Mouse (Mus musculus): ENCODE results near the gene Ehbp1. TPM values are rescaled to one million over a fixed set of nuclear protein-coding genes. Genes with fewer than 3 reads are reported as not detected.

Ehbp1 gene
- polyA plus RNA-seq, 1 experiment from 2014 or later: 12.6 TPM

DNA sequence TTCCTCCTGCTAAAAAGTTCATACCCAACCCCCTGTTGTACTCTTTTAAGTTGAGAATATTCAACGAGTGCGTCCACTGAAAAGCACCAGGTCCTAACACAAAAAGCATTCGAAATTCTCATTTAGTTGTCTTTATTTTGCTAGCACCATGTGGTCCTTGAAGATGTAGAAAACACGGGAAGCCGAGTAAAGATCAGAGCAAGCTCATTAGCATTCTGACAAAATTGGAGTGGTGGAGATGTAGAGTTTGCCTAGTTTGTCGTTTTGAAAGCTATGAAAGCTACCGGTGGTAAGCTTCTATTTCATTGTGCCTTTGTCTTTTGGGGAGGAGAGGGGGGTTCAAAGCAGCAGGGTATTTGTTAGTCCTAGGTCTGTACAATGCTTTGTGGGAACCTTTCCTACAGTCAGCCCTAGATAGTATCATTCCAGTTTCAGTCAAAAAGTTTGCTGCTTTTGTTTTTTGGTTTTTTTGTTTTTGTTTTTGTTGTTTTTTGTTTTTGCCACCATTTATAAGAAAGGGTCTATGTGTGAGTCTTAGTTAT is 307.5 kb downstream of the Ehbp1 start:
- ATAC-seq (ENCODE audit: insufficient number of reproducible peaks, insufficient read depth, low FRiP score, low TSS enrichment): no peak
- H3K9ac ChIP-seq: no peak overlapping the region
- no peaks in the 10 kb centered on the region for H3K9me3 ChIP-seq
- H3K4me2 ChIP-seq (replicated peaks): no peak overlapping the region
- no peaks in the 10 kb centered on the region for H3K36me3 ChIP-seq
- no peaks in the 10 kb centered on the region for H3K4me1 ChIP-seq
- no peak overlapping the region for H3K27ac ChIP-seq
- 38% methylated on average over 7 of the region's 7 CpGs for WGBS
- H3K4me3 ChIP-seq: no peak overlapping the region
- H3K27me3 ChIP-seq: no peaks in the 10 kb centered on the region

GRCm38 (mm10) chr11:22033582-22033981 is 308.5 kb downstream of the Ehbp1 start:
- no peak overlapping the region for H3K9ac ChIP-seq
- no peaks in the 10 kb centered on the region for H3K4me1 ChIP-seq
- 92% methylated on average over 3 of the region's 3 CpGs for WGBS
- no peak for ATAC-seq (ENCODE audit: insufficient number of reproducible peaks, insufficient read depth, low FRiP score, low TSS enrichment)
- H3K4me2 ChIP-seq (replicated peaks): no peak overlapping the region
- no peak overlapping the region for H3K27ac ChIP-seq
- H3K27me3 ChIP-seq: no peaks in the 10 kb centered on the region
- no peaks in the 10 kb centered on the region for H3K9me3 ChIP-seq
- H3K4me3 ChIP-seq: no peak overlapping the region
- no peaks in the 10 kb centered on the region for H3K36me3 ChIP-seq

DNA sequence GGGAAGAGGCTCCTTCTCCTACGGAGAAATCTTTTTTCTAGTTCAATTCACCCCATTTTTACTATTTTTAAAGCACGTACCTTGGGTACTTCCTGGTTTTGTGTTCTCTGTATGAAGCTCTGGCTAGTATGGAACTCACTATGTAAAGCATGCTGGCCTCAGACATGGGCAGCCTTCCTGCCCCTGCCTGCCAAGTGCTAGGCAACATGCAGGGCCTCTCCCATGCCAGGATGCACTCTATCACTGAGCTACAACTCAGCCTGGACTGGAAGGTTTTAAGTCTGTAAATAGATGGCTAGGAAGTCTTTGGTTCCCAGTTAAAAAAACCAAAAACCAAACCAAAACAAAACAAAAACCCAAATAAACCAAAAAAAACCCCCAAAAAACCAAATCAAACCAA is 321.5 kb downstream of the Ehbp1 start:
- no peak overlapping the region for H3K9ac ChIP-seq
- no peak for ATAC-seq (ENCODE audit: insufficient number of reproducible peaks, insufficient read depth, low FRiP score, low TSS enrichment)
- WGBS: 92% methylated on average over 2 of the region's 2 CpGs
- no peaks in the 10 kb centered on the region for H3K36me3 ChIP-seq
- no peak overlapping the region for H3K4me3 ChIP-seq
- H3K9me3 ChIP-seq: no peaks in the 10 kb centered on the region
- no peaks in the 10 kb centered on the region for H3K4me1 ChIP-seq
- H3K4me2 ChIP-seq (replicated peaks): no peak overlapping the region
- H3K27ac ChIP-seq: no peak overlapping the region
- no peaks in the 10 kb centered on the region for H3K27me3 ChIP-seq

DNA sequence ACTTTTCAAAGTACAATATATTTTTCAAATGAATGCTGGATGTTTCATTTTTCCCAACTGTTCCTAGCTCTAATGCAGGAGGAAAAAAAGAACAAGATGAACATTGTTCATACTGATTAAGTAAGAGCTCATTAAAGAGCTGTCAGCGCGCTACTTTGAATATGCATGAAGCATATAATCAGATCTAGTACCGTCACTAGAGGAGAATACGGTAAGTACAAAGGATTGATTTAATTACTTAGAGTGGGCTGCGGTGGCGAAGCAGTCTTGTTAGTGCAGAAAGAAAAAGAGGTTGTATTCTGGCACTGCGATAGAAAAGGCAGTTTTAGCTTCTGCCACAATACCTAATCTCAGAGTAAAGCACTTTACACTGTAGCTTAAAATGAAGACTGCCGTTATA is 324.6 kb downstream of the Ehbp1 start:
- H3K27ac ChIP-seq: no peak overlapping the region
- no peak for ATAC-seq (ENCODE audit: insufficient number of reproducible peaks, insufficient read depth, low FRiP score, low TSS enrichment)

GRCm38 (mm10) chr11:22016341-22016740 is 325.8 kb downstream of the Ehbp1 start:
- ATAC-seq (ENCODE audit: insufficient number of reproducible peaks, insufficient read depth, low FRiP score, low TSS enrichment): no peak
- H3K9ac ChIP-seq: no peak overlapping the region
- WGBS: 77% methylated on average over 3 of the region's 3 CpGs

More for the DNA sequence above, 324.6 kb downstream of the Ehbp1 start:
- 54% methylated on average over 8 of the region's 8 CpGs for WGBS
- H3K4me3 ChIP-seq: no peak overlapping the region
- H3K9ac ChIP-seq: no peak overlapping the region
- no peak overlapping the region for H3K4me2 ChIP-seq (replicated peaks)
- no peaks in the 10 kb centered on the region for H3K36me3 ChIP-seq
- no peaks in the 10 kb centered on the region for H3K27me3 ChIP-seq
- H3K4me1 ChIP-seq: peaks cover 3% of the 10 kb centered on the region; the same call in 1 of the 2 replicates
- no peaks in the 10 kb centered on the region for H3K9me3 ChIP-seq

GRCm38 (mm10) chr11:22008817-22009216 is 333.3 kb downstream of the Ehbp1 start:
- Histone ChIP-seq H3K9ac (no peak overlapping the region), H3K4me2 (replicated peaks) (peak overlapping the region; percentile 32; the same call in 1 of the 2 replicates), H3K27me3 (peaks cover 48% of the 10 kb centered on the region), H3K36me3 (no peaks in the 10 kb centered on the region), H3K4me3 (no peak overlapping the region), H3K9me3 (no peaks in the 10 kb centered on the region), H3K4me1 (peaks cover 13% of the 10 kb centered on the region), H3K27ac (no peak overlapping the region)
- 16% methylated on average over 2 of the region's 2 CpGs for WGBS
- no peak for ATAC-seq (ENCODE audit: insufficient number of reproducible peaks, insufficient read depth, low FRiP score, low TSS enrichment)

More at GRCm38 (mm10) chr11:22016341-22016740, 325.8 kb downstream of the Ehbp1 start:
- no peak overlapping the region for H3K4me3 ChIP-seq
- no peaks in the 10 kb centered on the region for H3K27me3 ChIP-seq
- no peaks in the 10 kb centered on the region for H3K9me3 ChIP-seq
- H3K27ac ChIP-seq: no peak overlapping the region
- no peaks in the 10 kb centered on the region for H3K36me3 ChIP-seq
- H3K4me2 ChIP-seq (replicated peaks): no peak overlapping the region
- H3K4me1 ChIP-seq: peaks cover 3% of the 10 kb centered on the region; the same call in 1 of the 2 replicates

- H3K27me3 ChIP-seq: peaks cover 52% of the 10 kb centered on the region
- 0 out of 2 replicates have a peak overlapping the region, but pooled peaks have one; percentile 4 for H3K4me3 ChIP-seq
- no peaks in the 10 kb centered on the region for H3K9me3 ChIP-seq
- H3K36me3 ChIP-seq: no peaks in the 10 kb centered on the region
- WGBS: under 1% methylated on average over 10 of the region's 10 CpGs
- no peak overlapping the region for H3K9ac ChIP-seq
- peak overlapping the region; percentile 32 for H3K4me2 ChIP-seq (replicated peaks)
- ATAC-seq (ENCODE audit: insufficient number of reproducible peaks, insufficient read depth, low FRiP score, low TSS enrichment): peak; percentile 6; the same call in 1 of the 2 replicates
- H3K27ac ChIP-seq: no peak overlapping the region
- peaks cover 13% of the 10 kb centered on the region for H3K4me1 ChIP-seq
Measured at GRCm38 (mm10) chr11:22008129-22008596, 333.9 kb downstream of the Ehbp1 start.

DNA sequence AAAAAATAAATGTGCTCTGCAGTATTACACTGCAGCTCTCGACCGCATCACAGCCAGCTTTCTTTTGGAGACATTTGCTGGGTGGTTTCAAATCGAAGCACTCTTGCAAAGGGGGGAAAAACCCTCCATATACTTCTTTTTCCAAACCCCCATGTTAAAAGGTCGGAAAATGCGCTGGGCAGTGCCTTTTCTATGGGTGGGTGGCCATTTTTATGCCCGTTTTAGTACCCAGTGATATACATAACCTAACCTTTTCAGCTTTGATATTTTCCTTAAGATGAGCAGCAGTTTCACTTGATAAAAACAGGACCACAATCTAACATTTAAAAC is 334.3 kb downstream of the Ehbp1 start:
- Histone ChIP-seq H3K9ac (no peak overlapping the region), H3K36me3 (no peaks in the 10 kb centered on the region), H3K27me3 (peaks cover 52% of the 10 kb centered on the region), H3K4me3 (0 out of 2 replicates have a peak overlapping the region, but pooled peaks have one; percentile 4), H3K4me2 (replicated peaks) (peak overlapping the region; percentile 32; the same call in 1 of the 2 replicates), H3K27ac (no peak overlapping the region), H3K4me1 (peaks cover 15% of the 10 kb centered on the region), H3K9me3 (no peaks in the 10 kb centered on the region)
- 0 out of 2 replicates have a peak, but pooled peaks have one; percentile 2 for ATAC-seq (ENCODE audit: insufficient number of reproducible peaks, insufficient read depth, low FRiP score, low TSS enrichment)
- WGBS: 2% methylated on average over 6 of the region's 6 CpGs

GRCm38 (mm10) chr11:22007088-22007780 is 334.9 kb downstream of the Ehbp1 start:
- Histone ChIP-seq H3K9ac (peak overlapping the region; percentile 20; the same call in 1 of the 2 replicates), H3K27ac (no peak overlapping the region), H3K4me3 (peak overlapping the region; percentile 17; the same call in 1 of the 2 replicates), H3K36me3 (no peaks in the 10 kb centered on the region), H3K27me3 (peaks cover 52% of the 10 kb centered on the region), H3K4me1 (peaks cover 17% of the 10 kb centered on the region), H3K9me3 (no peaks in the 10 kb centered on the region), H3K4me2 (replicated peaks) (peak overlapping the region; percentile 32)
- 0 out of 2 replicates have a peak, but pooled peaks have one; percentile 32 for ATAC-seq (ENCODE audit: insufficient number of reproducible peaks, insufficient read depth, low FRiP score, low TSS enrichment)
- WGBS: 3% methylated on average over 20 of the region's 20 CpGs

DNA sequence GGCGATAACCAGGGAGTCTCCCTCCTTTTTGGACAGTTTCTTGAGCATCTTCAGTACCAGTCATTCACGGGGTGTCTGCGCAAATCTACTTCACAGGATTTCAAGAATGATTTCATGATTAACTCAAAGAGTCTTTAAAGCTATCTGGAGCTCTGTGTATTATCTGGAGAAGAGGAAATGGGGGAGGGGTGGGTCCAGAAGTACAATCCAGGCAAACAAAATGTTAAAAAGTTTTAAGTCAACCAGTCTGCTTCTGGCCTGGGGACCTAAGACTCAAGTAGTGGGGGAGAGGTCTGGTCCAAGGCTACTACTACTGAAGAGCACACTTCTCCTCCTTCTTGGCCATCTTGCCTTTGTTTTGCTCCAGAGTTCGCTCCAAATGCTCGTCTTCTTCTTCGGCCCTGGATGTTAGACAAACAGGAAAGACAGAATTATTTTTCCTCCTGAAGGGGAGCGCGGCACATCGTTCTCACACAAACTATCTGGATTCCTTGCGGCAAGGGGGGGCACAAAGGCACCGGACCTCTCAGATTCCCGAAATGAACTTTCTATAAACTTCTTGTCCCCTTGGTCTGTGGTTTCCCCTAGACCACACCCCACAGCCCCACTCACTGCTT is 335.5 kb downstream of the Ehbp1 start:
- no peaks in the 10 kb centered on the region for H3K9me3 ChIP-seq
- peak overlapping the region; percentile 17; the same call in 1 of the 2 replicates for H3K4me3 ChIP-seq
- H3K4me1 ChIP-seq: peaks cover 21% of the 10 kb centered on the region
- WGBS: 11% methylated on average over 12 of the region's 12 CpGs
- no peaks in the 10 kb centered on the region for H3K36me3 ChIP-seq
- H3K27me3 ChIP-seq: peaks cover 57% of the 10 kb centered on the region
- ATAC-seq (ENCODE audit: insufficient number of reproducible peaks, insufficient read depth, low FRiP score, low TSS enrichment): no peak
- H3K9ac ChIP-seq: peak overlapping the region; percentile 20; the same call in 1 of the 2 replicates
- H3K27ac ChIP-seq: no peak overlapping the region
- peak overlapping the region; percentile 32 for H3K4me2 ChIP-seq (replicated peaks)

DNA sequence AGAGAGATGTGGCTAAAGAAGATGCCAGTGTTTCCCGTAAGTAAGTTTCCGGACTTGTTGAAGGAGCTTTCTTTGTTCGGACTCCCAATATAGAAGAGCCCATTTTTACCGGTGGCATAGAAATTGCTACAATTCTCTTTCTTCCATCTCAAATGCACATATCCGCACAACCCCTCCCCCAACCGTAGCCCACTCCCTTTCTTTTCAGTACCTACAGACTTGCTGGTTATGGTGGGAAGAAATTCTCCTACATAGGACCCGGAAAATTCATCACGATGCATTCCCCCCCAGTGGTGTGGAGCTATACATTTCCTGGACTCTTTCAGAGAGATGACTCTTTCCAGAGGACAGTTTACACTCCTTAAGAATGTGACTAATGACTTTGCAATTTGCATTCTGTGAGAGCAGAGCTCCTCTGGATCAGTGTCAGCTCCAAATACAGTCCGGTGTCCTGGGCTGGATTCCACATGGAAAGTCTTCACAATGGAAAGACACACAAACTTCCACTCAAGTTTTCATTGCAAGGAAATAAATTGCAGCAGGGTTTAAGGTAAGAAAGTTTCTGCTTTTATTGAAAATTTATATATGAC is 336.7 kb downstream of the Ehbp1 start:
- no peak for ATAC-seq (ENCODE audit: insufficient number of reproducible peaks, insufficient read depth, low FRiP score, low TSS enrichment)
- Histone ChIP-seq H3K4me3 (no peak overlapping the region), H3K27ac (no peak overlapping the region), H3K27me3 (peaks cover 69% of the 10 kb centered on the region), H3K36me3 (no peaks in the 10 kb centered on the region), H3K4me1 (peaks cover 30% of the 10 kb centered on the region), H3K4me2 (replicated peaks) (no peak overlapping the region), H3K9ac (no peak overlapping the region), H3K9me3 (no peaks in the 10 kb centered on the region)
- WGBS: 5% methylated on average over 9 of the region's 9 CpGs
